Mouse (Mus musculus): ENCODE results near the gene Tcp1.
A peak's percentile ranks its signal among the peaks of the same experiment; 100 is the strongest.

DNA sequence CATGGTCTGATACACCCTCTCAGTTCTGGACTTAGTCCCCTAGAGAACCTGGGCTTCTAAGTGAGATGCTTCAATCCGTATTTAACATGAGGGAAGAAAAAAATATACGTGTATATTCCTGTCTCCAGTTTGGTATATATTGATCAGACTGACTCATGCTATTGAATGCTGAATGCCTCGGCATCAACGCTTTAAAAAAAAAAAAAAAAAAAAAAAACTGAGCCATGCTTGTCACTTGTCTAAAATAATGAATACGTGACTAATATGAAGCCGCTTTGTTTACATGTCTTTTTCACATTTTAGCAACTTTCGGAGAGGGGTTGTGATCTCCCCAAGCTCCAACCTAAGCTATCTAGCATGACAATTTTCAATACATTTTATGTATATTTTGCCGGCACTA lies 5.1 kb upstream of the Tcp1 start:
- no peak for TF ChIP-seq CHD2 (IDR thresholded peaks at IDR 0.05; ENCODE audit: low read depth, low read length)
- no peak for TF ChIP-seq MAFK (IDR thresholded peaks at IDR 0.05; ENCODE audit: insufficient read depth, low read depth, low read length)
- peak; percentile 61; the same call in 1 of the 2 replicates for TF ChIP-seq ZNF384 (IDR thresholded peaks at IDR 0.05; ENCODE audit: low read depth, low read length)
